Mouse (Mus musculus) brain, embryonic 14.5 days (tissue): ENCODE measurements around the gene Comt.

ENCODE experiments used
- CTCF ChIP-seq: fragments of 200-500 bp; IDR thresholded peaks from 2 replicates; pipeline ENCODE4 v1.5.1; 2012; ENCODE audit warnings: inconsistent platforms, mild to moderate bottlenecking, moderate library complexity, borderline replicate concordance; ENCODE audit not compliant: insufficient read depth, insufficient read length; ENCODE audit errors: extremely low read depth
- POLR2A ChIP-seq: fragments of 200-500 bp; IDR thresholded peaks from 2 replicates; pipeline ENCODE4 v1.6.1; 2012; ENCODE audit warnings: mild to moderate bottlenecking, inconsistent platforms, borderline replicate concordance; ENCODE audit not compliant: poor library complexity, insufficient read depth, insufficient read length, severe bottlenecking; ENCODE audit errors: extremely low read depth

DNA sequence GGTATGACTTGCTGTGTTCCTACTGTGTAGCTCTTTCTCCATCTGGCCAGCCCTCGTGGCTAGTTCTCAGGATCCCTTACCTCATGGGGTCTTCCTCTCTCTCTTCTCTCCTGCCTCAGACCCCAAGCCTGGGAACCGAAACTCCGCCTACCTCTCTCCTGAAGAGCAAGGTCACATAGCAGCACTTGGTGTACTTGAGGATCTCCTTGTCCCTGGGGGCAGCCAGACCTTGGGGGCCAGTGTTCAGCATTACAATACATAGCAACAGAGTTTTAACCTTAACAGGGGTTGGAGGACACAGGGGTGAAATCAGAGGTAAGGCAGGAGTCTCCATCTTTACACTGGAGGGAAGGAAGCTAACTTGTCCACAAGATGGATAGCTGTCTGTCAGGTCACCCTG, 39.7 kb downstream of the Comt start:
- no peak for TF ChIP-seq CTCF
- TF ChIP-seq POLR2A = no peak
